Mouse (Mus musculus) 416B (cell line): ENCODE data around the gene Cav2.

Source experiments
- DNase-seq: peaks from one replicate; pipeline ENCODE4 v3.0.0; 2011; ENCODE audit warnings: low read depth

Cav2 gene

GRCm38 (mm10) chr6:17309260-17309659 is 28.3 kb downstream of the Cav2 start:
- DNase-seq: no peak

- no peak for DNase-seq
These were observed 33.3 kb downstream of the Cav2 start for GRCm38 (mm10) chr6:17314241-17314640.

GRCm38 (mm10) chr6:17314659-17315616 is 34.0 kb downstream of the Cav2 start:
- no peak for DNase-seq

GRCm38 (mm10) chr6:17316294-17317166 is 35.5 kb downstream of the Cav2 start:
- DNase-seq: no peak

- DNase-seq: no peak
These were observed 36.2 kb downstream of the Cav2 start for GRCm38 (mm10) chr6:17317167-17317524.

- DNase-seq: peak; percentile 81
These were observed 37.0 kb downstream of the Cav2 start for GRCm38 (mm10) chr6:17317944-17318343.

- peak; percentile 85 for DNase-seq
These were observed 41.0 kb downstream of the Cav2 start for GRCm38 (mm10) chr6:17321976-17322375.

- DNase-seq: no peak
These were observed 46.2 kb downstream of the Cav2 start for GRCm38 (mm10) chr6:17327216-17327615.

- DNase-seq: no peak
These were observed 48.8 kb downstream of the Cav2 start for GRCm38 (mm10) chr6:17329801-17330200.

GRCm38 (mm10) chr6:17337724-17338123 is 56.7 kb downstream of the Cav2 start:
- DNase-seq: no peak
